Comparison of ENCODE assay signal across 8 mouse cellular contexts in the genomic region with DNA sequence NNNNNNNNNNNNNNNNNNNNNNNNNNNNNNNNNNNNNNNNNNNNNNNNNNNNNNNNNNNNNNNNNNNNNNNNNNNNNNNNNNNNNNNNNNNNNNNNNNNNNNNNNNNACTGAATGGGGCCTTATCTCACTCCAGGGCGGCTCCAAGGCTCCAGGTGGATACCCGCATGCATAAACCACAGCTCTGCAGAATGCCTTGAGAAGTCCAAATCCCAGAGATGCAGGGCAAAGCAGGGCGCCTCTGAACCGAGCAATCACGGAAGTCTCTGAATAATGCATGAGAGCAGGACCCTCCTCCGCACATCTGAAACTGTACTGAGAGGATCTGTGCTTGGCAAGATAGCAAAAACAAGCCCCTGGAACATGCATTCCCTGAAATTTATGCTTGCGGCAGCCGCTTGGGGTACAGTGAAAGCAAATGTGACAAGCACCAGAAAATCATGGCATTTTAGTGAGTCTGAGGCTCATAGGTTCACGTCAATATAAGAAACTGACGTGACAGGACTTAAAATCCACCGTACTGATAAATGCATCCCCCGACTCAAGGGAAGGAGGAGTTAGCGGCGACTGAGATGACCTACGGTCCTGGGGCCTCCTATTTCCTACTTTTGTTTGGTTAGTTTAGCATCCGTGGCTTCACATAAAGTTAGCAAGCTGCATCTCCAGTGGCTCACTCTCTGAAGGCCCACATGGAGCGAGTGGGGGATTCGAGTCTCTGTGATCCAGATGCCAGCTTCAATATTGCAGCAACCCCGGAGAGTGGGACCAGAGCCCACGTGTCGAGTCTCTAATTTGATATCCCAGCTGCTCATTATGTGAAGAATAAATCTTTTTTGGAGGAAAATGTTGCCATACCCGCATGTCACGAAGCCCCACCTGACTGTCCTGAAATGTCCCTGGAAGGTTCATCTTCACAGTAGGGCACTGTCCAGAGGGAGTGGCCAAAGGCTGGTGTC.
DNase-seq lines count a peak whose midpoint lies in the region; ATAC-seq lines count a peak whose summit lies in the region.
"Had no signal": no experiment of that assay in that cellular context is flagged by ENCODE, and none has a peak within 500 bp of the region (broad histone marks: within the 10 kb centered on the region; RNA-seq: fewer than 3 reads in every experiment).

No protein-coding gene starts in this region.

- no peak for DNase-seq in kidney, adult 18-20 months
- DNase-seq in frontal cortex, postnatal 36 days (ENCODE audit: low spot score in 2 of 2) = peak; percentile 61 to 75
- DNase-seq in left cerebral cortex, adult 9 months (ENCODE audit: low spot score in 2 of 2) = peak; percentile 51 to 69
- DNase-seq in right cerebral cortex, postnatal 36 days (ENCODE audit: low spot score in 2 of 2) = peak; percentile 46 to 73
- DNase-seq in ovary, postnatal 36 days (ENCODE audit: low spot score) = no peak
- DNase-seq in kidney, adult 9 months = no peak

- H3K27me3 ChIP-seq in kidney, embryonic 16.5 days (ENCODE audit: insufficient read depth, low read length) = peaks cover 3% of the 10 kb centered on the region; the same call in 1 of the 2 replicates

- H3K4me3 ChIP-seq in kidney, embryonic 16.5 days (ENCODE audit: low read length) = peak overlapping the region; percentile 8; the same call in 1 of the 2 replicates

- H3K27ac ChIP-seq in kidney, embryonic 16.5 days (ENCODE audit: low read length) = no peak overlapping the region

- WGBS in kidney, embryonic 16.5 days = 41% methylated on average over 23 of the region's 23 CpGs

- ATAC-seq in kidney, embryonic 16.5 days (ENCODE audit: low FRiP score, low TSS enrichment) = peak; percentile 46; the same call in 1 of the 2 replicates
- ATAC-seq: inflammation-experienced regulatory T-cells, adult 6 months had no signal

- H3K4me2 ChIP-seq in kidney, embryonic 16.5 days (replicated peaks; ENCODE audit: low read depth, low read length) = peak overlapping the region; percentile 42

- 0 out of 2 replicates have a peak overlapping the region, but pooled peaks have one; percentile 31 for H3K9ac ChIP-seq in kidney, embryonic 16.5 days (replicated peaks; ENCODE audit: low read length)

- peaks cover 8% of the 10 kb centered on the region; the same call in 1 of the 2 replicates for H3K4me1 ChIP-seq in kidney, embryonic 16.5 days (ENCODE audit: insufficient read depth, low read length)

- H3K9me3 ChIP-seq in kidney, embryonic 16.5 days (ENCODE audit: low read length) = no peaks in the 10 kb centered on the region

- H3K36me3 ChIP-seq in kidney, embryonic 16.5 days (ENCODE audit: insufficient read depth, low read length) = no peaks in the 10 kb centered on the region

Comparison
In these comparisons a context has a peak if more than half of its experiments do, and no peak if none do; other contexts are left out.
1. DNase-seq: peak in frontal cortex, postnatal 36 days (2 of 2), left cerebral cortex, adult 9 months (2 of 2) and right cerebral cortex, postnatal 36 days (2 of 2); none in kidney, adult 18-20 months (single experiment), ovary, postnatal 36 days (single experiment) and kidney, adult 9 months (single experiment).